Mouse (Mus musculus) brain, embryonic 14.5 days (tissue): ENCODE measurements around the gene Sorcs2.

Experiments used
- CTCF ChIP-seq: fragments of 200-500 bp; IDR thresholded peaks from 2 replicates; pipeline ENCODE4 v1.5.1; 2012; ENCODE audit warnings: inconsistent platforms, mild to moderate bottlenecking, moderate library complexity, borderline replicate concordance; ENCODE audit not compliant: insufficient read depth, insufficient read length; ENCODE audit errors: extremely low read depth
- POLR2A ChIP-seq: fragments of 200-500 bp; IDR thresholded peaks from 2 replicates; pipeline ENCODE4 v1.6.1; 2012; ENCODE audit warnings: mild to moderate bottlenecking, inconsistent platforms, borderline replicate concordance; ENCODE audit not compliant: poor library complexity, insufficient read depth, insufficient read length, severe bottlenecking; ENCODE audit errors: extremely low read depth

- TF ChIP-seq CTCF (no peak), POLR2A (no peak)
Observed at GRCm38 (mm10) chr5:36426404-36426803, 28.5 kb upstream of the Sorcs2 start.
